Mouse (Mus musculus) embryo, embryonic 10 days (tissue): ENCODE data around the gene Prpf19.

Experiments
- DNase-seq: peaks from one replicate; pipeline ENCODE4 v3.0.0-alpha.2; 2015; ENCODE audit warnings: low spot score

Gene Prpf19

DNA sequence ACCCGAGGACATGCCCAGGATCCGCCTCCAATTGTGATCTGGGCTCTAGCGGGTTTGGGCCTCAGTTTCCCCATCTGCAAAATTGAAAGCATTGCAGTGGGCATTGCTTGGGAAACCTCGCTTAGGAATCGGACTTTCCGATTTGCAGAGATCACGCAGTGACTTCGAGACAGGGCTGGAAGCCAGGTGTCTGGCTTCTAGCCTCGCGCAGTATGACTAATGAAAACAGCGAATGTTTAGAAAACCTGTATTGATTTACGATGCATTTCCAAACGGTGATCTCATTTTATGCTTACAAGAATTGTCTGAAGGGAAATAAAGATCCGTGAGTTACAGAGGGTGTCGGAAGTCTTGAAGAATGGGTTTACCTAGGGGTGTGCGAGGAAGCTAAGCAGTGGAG, 677 bp downstream of the Prpf19 start:
- peak; percentile 25 for DNase-seq

DNA sequence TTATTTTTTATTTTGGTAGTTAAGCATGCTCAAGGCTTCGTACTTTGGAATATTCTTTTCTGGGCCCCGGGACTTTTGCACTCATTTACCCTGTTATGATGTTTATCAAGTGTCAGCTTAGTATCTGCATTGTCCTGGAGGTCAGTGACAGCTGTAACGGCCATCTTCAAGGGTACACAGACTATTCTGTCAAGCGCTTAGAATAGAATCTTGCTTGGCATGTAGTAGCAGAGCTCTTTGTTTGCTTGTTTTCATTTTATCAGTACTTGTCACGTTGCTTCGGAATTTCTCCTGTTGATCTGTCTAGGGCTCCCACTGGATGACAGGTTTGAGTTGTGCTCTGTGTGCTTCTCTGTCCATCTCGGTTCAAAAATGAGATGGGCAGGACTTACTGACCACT, 1.8 kb downstream of the Prpf19 start:
- DNase-seq: no peak

DNA sequence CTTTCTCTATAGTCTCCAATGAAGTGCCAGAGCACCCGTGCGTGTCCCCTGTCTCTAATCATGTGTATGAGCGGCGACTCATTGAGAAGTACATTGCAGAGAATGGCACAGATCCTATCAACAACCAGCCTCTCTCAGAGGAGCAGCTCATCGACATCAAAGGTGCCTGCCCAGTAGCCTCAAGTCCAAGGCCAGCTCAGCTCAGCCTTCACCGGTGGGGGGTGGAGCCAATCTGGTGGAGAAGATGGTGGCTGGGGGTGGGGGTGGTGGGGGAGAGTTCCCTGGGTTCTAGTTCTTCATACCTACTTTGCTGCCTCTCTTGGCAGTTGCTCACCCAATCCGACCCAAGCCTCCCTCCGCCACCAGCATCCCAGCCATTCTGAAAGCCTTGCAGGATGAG, 2.5 kb downstream of the Prpf19 start:
- no peak for DNase-seq

DNA sequence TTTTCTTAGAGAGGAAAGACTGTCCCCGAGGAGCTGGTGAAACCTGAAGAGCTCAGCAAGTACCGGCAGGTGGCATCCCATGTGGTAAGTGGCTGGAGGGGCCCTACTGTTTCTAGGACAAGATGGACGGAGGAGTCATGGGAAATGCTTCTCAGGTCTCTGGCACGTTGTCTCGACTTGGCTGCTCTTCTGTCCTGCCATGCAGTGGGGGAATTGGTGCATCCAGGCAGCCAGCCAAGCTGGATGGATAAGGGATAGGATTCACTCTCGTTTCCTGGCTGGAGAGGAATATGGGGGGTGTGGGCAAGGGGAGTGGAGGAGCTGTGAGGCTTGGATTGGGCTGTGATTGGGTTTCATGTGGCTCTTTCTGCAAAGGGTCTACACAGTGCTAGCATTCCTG, 5.3 kb downstream of the Prpf19 start:
- DNase-seq: no peak

DNA sequence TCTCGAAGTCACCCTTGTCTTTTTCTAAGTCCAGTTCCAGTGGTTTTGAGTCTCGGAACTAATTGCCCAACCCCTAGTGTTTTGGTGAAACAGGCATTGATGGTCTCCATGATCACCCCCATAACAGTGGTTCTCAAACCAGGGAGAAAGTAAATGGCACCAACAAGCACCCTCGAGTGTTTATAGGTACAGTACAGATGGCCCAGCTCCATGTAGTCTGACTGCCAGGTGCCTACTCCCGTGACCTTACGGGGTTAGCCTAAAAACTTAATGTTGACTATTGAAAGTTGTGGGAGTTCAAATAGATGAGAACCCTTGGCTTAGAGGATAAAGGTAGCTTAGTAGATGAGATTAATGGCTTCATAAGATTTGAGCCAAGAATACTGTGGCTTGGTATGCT, 6.0 kb downstream of the Prpf19 start:
- DNase-seq: no peak

DNA sequence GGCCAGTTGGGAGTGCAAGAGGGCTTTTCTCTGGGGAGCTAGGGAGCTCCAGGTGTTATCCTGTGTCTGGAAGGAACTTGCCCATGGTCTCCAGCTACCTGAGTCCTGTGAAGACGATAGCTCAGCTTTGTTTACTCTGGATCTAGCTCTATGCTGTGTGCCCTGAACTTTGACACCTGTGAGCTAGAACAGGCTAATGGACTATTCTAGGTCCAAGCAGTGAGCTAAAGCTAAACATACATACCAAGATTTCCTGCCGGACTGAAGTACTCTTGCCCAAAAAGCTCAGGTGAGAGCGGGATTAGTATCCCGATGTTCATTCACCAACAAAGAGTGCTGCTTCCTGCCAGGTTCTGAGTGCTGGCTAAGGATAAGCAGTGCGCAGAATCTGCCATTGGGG, 9.5 kb downstream of the Prpf19 start:
- no peak for DNase-seq

DNA sequence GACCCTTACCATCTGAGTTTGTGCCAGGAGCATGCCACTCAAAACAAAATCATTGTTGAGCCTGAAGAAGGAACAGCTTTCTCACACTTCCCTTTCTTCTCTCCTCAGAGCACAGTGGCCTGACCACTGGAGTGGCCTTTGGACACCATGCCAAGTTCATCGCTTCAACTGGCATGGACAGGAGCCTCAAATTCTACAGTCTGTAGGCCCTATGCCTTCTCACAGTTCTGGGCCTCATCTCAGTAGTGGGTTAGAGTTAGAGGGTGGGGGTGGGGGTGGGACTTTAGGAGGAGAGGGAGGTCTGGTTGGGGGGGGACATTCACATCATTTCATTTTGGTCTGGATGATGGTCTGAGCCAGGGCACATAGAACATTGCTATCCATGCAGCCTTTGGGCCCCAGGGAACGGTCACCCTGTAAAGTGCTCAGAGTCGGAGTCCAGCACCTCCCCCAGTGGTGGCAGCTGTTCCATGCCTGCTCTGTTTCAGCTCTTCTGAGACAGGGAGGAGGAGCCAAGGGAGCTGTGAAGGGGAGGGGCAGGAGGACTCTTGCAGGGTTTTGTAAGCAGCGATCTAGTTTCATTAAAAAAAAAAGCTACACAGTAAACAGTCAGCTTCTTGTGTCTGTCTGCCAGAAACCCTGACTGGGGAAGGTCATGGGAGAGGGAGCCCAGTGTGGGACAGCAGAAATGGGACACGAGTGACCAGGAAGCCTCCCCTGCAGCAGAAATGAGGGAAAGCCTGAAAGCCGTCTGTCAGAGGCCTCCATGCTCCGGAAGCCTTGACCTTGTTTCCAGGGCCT, 10.1 kb downstream of the Prpf19 start:
- peak; percentile 20 for DNase-seq

DNA sequence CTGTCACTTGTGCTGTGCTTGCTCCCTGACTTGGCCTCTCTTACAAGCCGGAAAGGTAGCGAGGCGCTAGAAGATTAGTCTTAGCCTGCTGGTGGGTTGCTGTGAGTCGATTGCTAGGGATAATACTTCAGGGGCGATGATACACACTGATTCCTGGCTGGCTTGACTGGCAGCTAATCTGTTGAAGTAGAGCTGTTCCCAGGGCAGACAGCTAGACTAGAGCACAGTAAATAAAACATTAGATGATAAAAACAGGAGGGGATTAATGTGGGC, 10.6 kb downstream of the Prpf19 start:
- DNase-seq: no peak

DNA sequence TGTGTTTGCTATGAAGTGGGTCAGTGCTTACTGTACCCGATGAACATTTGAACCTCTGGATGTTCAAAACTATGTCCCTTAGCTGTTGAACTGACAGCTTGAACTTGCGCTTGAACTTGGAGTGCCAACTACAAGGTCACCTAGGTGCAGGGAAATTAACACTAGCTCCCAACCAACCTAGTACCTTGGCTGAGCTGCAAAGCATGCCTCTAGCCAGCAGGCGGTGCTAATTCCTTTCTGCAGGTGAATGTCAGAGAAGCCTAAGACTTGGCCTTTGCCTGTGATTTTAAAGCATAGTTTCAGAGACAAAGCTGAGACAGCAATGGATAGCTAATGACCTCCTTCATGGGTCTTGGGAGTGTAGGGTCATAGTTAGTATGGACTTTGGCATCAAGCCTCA, 12.9 kb downstream of the Prpf19 start:
- DNase-seq: peak; percentile 75

DNA sequence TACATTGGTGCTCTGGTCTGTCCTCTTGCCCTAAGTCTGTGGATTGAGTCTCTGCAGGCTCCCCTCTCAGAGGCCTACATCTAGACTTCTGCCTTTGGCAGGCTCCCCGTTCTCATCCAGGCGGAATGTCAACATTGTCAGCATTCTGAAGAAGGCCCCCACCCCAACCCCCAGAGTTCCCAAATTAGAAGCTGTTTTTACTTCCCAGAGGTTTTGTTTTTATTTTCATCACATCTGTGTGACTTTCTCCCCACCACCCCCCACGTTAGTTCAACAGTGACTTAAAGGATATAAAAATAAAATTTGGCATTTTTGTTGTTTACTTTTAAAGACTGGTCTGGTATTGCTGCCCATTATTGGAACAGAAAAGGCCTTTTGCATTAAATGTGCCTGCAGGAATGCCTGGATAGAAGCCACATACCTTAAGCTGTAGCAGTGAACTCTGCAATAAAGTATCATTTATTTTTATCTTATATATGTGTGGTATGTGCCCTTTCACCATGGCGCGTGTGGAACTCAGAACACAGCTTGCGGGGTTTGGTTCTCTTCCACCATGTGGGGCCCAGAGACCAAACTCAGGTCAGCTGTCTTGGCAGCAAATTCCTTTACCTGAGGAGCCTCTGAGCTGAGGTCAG, 14.2 kb downstream of the Prpf19 start:
- DNase-seq: no peak

DNA sequence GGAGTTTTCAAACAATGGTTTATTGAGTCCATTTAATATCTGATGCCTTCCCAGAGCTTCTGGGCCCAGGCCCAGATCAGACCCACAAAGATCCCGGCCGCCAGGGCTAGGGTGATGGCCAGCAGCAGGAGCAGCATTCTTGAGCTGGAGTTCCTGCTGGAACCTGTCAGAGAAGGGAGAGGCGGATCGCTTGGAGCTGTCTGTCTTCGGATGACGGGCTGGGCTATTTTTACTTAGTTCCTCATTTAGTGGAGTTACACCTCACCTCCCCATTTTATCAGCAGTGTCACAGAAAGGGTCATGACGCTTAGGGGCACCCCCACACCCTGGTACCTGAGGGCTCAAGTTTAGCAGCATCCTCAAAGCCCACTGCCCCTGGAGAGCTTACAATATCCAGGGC, 19.3 kb downstream of the Prpf19 start:
- DNase-seq: no peak

DNA sequence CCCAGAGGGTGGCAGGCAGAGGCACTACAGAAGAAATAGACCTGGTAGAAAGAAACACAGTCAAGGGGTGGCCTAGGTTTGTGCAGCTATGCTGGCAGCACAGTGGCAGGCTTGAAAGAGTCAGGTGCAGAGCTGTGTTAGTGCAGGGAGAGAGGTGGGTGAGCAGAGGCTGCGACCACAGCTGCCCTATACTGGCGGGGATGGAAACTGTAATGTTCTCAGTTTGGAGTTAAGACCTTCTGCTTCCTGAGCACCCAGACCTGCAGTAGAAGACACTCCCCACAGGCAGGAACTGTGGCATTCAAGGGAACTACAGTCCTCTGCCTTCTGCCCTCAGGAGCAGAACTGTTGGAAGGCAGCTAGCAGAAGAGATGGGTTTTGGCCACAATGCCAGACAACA, 19.8 kb downstream of the Prpf19 start:
- no peak for DNase-seq

DNA sequence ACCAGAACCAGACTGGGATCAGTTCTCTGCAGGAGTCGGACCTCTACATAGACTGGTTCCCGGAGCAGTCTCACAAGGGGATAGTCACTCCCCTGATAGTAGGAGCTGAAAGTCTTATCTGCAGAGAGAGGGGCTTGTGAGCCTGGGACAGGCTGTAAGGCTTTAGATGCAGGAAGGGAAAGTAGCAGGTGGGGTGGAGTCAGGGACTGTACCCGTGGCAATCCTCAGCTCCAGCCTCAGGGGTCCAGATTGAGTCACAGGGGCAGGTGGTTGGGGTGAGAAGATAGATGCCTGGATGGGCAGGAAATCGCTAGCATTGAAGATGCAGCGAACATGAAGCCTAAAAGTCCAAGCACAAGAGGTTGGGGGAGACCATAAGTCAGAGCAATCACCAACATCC, 21.5 kb downstream of the Prpf19 start:
- DNase-seq: no peak

DNA sequence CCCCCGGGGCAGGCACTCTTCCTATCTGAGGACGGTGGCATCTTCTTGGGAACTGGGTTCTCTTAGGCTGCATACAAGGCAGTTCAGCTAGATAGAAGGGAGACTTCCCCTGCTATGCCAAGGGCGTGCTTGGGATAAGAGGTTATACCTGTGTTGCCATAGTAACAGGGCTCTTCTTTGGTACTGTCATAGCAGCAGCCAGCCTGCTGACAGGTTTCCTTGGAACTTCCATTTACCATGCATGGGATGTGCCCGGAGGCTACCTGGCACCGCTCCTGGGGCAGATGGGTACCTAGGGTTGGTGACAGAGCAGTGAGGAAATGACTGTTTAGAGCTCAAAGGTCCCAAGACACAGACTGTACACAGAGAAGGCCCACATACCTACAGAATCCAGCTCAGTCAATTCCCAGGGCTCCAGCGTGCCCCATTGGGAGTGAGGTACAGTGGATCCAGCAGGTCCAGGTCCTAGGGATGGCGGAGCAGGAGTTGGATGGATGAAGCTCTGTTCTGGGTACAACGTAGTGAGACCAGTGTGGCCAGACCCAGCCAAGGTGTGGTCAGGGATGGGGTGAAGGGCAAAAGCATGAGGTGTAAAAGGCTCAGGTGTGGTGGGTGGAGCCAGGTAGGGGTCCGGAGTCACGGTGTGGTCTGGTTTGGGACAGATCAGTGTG, 23.4 kb downstream of the Prpf19 start:
- DNase-seq: no peak

DNA sequence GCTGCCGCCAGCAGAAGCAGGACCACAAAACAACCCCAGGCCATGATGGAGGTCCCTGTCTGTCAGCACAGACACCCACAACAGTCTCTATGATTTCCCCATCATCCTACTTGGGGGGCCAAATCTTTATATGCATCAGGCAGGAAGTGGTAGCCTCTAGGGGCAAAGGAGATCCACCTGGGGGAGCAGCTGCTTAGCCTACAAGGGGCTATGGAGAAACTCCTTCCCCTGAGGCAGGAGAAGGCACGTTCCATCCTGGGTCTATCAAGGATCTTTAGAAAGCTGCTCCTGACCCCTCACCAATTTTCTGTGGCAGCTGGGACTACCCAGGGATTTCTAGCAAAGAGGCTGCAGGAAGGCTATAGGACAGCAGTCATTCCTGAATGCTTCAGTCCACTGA, 25.5 kb downstream of the Prpf19 start, which contains the start of gene Zp1:
Zp1 (minus strand) TSS at position 101 of the 400 bp plus-strand sequence.
- DNase-seq: no peak

DNA sequence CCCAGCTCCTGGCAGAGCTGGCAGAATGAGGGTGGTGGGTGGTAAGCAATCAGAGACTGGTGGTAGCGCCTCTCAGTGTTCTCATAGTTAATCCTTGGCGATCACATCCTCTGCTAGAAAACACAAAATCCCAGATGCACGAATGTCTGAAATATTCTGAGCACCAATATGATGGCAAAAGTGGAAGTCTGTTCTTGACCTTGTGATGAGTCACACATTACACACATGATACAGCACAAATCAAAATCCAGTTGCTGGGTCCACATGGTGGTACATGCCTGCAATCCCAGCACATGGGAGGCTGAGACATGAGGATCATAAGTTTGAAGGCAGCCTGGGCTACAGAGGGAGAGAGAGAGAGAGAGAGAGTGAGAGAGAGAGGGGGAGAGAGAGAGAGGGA, 26.0 kb downstream of the Prpf19 start:
- DNase-seq: no peak

DNA sequence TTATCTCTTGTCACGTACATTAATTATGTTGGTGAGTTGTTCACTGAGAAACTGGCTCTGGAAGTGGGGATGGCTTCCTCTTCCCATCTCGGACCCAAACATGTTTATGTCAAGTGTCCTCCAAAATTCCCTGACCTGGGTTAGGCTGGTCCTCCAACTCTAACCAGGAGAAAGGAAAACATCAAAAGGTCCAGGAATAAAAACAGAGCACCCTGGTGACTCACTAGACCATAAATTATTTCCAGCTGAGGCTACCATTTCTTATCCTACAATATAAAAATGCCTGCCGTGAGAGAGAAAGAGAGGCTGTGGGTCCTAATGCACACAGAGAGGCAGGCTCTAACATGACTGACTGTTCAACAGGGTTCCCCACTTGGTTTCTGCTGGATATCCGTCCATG, 29.2 kb downstream of the Prpf19 start:
- DNase-seq: no peak

DNA sequence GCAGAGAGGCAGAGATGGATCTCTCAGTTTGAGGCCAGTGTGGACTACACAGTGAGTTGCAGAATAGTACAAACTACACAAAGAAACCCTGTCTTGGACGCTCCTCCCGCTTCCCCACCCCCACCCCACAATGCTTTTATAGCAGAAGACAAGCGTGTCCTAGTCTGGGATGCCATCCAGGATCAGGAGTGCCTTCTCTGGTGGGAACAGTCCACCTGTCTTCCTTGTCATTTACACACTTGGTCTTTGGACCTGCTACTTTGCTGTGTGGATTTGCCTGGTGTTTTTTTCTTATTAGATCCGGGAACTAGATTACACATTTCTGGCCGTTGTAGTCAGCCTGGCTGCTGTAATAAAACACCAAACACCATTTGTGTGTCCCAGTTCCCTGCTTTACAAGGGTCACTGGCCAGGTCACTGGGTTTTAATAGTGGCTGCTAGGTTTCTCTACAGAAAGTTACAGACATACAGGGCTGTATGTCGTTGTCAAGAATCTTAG, 31.1 kb downstream of the Prpf19 start:
- DNase-seq: peak; percentile 48

DNA sequence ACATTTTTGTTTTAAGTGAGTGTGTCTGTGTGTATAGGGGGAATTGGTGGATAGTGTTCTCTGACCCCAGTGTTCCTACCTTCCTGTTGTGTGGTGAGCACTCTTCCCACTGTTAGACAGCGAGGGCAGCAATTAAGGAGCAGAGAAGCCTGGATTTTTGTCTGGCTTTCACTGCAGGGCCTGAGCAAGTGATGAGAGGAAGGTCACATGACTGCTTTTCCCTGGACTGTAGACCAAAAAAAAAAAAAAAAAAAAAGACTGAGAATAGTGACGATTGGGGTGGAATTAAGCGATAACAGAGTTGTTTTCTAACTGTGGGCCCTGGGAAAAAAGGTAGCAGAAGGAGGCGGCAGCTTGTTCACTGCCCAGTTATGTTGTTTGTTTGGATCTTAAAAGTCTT, 31.6 kb downstream of the Prpf19 start:
- peak; percentile 44 for DNase-seq

DNA sequence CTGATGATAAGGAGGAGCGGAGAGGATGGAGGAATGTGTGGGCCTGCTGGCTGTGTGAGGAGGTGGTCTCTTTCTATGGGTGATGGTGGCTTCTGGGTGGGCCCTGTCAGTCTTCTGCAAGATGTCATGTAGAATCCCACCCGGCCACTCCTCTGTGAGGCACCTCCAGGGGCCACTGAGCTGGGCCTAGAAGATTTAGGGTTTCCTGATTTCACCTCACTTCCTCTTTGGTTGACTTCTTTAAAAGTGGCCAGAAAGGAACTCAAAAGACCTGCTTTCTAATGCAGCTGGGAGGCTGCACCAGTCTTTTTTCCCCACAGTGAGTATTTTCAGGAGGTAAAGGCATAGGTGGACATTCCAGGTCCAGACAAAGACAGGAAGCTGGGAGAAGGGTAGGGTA, 35.6 kb downstream of the Prpf19 start:
- no peak for DNase-seq

DNA sequence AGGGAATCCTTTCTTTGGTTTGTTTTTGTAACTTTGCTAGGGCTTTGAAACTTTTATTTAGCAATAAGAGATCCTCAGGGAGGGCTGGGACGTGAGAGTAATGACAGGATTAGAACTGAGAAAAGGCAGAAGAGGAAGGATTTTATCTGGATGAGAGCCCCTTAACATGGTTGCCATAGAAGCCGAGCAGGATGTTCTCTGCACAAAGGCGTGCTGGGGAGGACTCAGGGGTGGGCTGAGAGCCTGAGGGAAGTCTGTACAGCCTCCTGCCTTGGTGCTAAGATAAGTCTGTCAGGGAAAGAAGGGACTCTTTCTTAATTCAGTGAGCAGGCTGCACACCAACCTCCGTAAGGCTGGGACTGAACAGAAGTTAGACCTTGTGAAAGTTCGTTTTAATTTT, 40.0 kb downstream of the Prpf19 start:
- DNase-seq: no peak

DNA sequence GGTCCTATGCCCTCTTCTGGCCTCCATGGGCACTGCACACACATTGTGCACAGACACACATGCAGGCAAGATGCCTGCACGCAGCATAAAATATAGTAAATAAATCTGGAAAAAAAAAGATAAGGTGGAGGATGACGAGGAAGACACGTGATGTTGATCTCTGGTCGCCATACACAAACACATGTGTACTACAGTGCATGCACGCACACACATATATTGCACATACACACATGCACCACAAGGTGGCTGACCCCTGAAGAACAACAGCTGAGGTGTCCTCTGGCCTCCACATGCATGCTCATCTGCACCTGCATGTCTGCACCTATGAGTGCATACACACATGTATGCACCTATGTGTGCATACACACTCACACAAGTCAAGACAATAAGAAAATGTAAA, 41.0 kb downstream of the Prpf19 start:
- no peak for DNase-seq

DNA sequence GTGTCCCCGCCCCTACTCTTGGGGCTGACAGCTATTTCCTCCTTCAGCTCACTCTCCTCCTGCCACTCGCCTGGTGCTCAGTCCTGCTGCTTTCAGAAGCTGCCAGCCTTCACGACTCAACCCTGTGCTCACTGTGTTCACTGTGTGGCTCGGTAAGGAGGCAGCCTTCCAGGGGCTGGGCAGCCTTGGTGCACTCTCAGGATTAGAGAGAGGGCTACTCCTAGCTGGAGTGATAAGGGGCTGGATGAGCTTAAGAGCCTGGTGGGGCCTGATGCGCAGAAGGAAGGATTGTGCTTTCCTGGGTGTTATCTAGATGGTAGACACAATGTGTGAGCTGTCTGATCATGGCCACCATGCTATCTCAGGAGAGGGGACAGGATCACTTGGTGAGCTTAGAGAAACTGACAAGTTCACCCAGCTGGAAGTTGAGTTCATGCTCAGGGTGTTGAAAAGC, 42.1 kb downstream of the Prpf19 start, which contains the start of gene Ptgdr2:
Ptgdr2 (plus strand) TSS at position 51 of the 454 bp plus-strand sequence.
- DNase-seq: no peak
